Mouse (Mus musculus) lung, postnatal 0 days (tissue): ENCODE data around the gene Map3k14. TPM values are rescaled to one million over a fixed set of nuclear protein-coding genes. Genes with fewer than 3 reads are reported as not detected.

ENCODE experiments used
- ATAC-seq: fragments of 200-750 bp; cut with Nextera tagmentation; 2 replicates; pipeline ENCODE4 v1.8.0; 2017; ENCODE audit warnings: moderate library complexity
- DNase-seq: peaks from one replicate; pipeline ENCODE4 v3.0.0-alpha.2; 2016; ENCODE audit warnings: low spot score
- H3K27ac ChIP-seq: fragments of 300-500 bp; sonication (generic); 2 replicates; pipeline ENCODE4 v1.5.1; 2014; ENCODE audit warnings: antibody characterized with exemption, mild to moderate bottlenecking, low read length, mixed read lengths
- H3K27me3 ChIP-seq: fragments of 300-500 bp; sonication (generic); replicated peaks from 2 replicates; pipeline ENCODE4 v1.6.1; 2014; ENCODE audit warnings: low read length, mixed read lengths; ENCODE audit not compliant: insufficient read depth
- H3K36me3 ChIP-seq: fragments of 300-500 bp; sonication (generic); 2 replicates; pipeline ENCODE4 v1.6.1; 2014; ENCODE audit warnings: low read length, mixed read lengths; ENCODE audit not compliant: insufficient read depth
- H3K4me1 ChIP-seq: fragments of 300-500 bp; sonication (generic); 2 replicates; pipeline ENCODE4 v1.6.1; 2014; ENCODE audit warnings: antibody characterized with exemption, low read depth, low read length, mixed read lengths; ENCODE audit not compliant: insufficient read depth
- H3K4me2 ChIP-seq: fragments of 300-500 bp; sonication (generic); replicated peaks from 2 replicates; pipeline ENCODE4 v1.6.1; 2014; ENCODE audit warnings: low read depth, mild to moderate bottlenecking, low read length, moderate library complexity, mixed read lengths
- H3K4me3 ChIP-seq: fragments of 300-500 bp; sonication (generic); 2 replicates; pipeline ENCODE4 v1.5.1; 2014; ENCODE audit warnings: low read depth, low read length
- H3K9ac ChIP-seq: fragments of 300-500 bp; sonication (generic); replicated peaks from 2 replicates; pipeline ENCODE4 v1.6.1; 2014; ENCODE audit warnings: low read depth, mild to moderate bottlenecking
- H3K9me3 ChIP-seq: fragments of 300-500 bp; sonication (generic); 2 replicates; pipeline ENCODE4 v1.6.1; 2016; ENCODE audit warnings: low read length, mixed read lengths
- CTCF ChIP-seq: IDR thresholded peaks from 2 replicates; pipeline ENCODE4 v1.5.1; 2016; ENCODE audit warnings: antibody characterized with exemption, mild to moderate bottlenecking
- EP300 ChIP-seq: IDR thresholded peaks from 2 replicates; pipeline ENCODE4 v1.6.1; 2016; ENCODE audit warnings: antibody characterized with exemption, mild to moderate bottlenecking, control low read depth
- WGBS: fragments of 180-500 bp; shearing (Covaris S2); extraction: QIAGEN DNeasy Blood & Tissue Kit; methylation state at CpG from one replicate; pipeline ENCODE4 v1.1.7; 2014; 5-methylcytosine and 5-hydroxymethylcytosine counted together
- polyA plus RNA-seq: library from polyadenylated mRNA; unstranded; fragments of >200 nt; fragmentation: Nextera tagmentation; extraction: Ambion mirVana; gene quantifications from 2 replicates; pipeline ENCODE4 v1.2.1, GENCODE M21; 2015

Map3k14 gene
- polyA plus RNA-seq, 1 experiment from 2014 or later: 2.6 TPM

GRCm38 (mm10) chr11:103268350-103268749 lies 1.1 kb upstream of the Map3k14 start:
- Histone ChIP-seq H3K27me3 (no peaks in the 10 kb centered on the region), H3K36me3 (no peaks in the 10 kb centered on the region), H3K4me2 (no peak overlapping the region), H3K9ac (no peak overlapping the region), H3K27ac (peak overlapping the region; percentile 78), H3K9me3 (no peaks in the 10 kb centered on the region), H3K4me3 (no peak overlapping the region), H3K4me1 (peaks cover 4% of the 10 kb centered on the region; the same call in 1 of the 2 replicates)
- DNase-seq: peak; percentile 26
- no peak for ATAC-seq
- 61% methylated on average over 4 of the region's 4 CpGs for WGBS
- TF ChIP-seq EP300: no peak
- TF ChIP-seq CTCF: no peak

GRCm38 (mm10) chr11:103266729-103267345 lies 435 bp downstream of the Map3k14 start:
- no peak for DNase-seq
- Histone ChIP-seq H3K4me3 (peak overlapping the region; percentile 70), H3K4me1 (peaks cover 11% of the 10 kb centered on the region; the same call in 1 of the 2 replicates), H3K27me3 (no peaks in the 10 kb centered on the region), H3K4me2 (peak overlapping the region; percentile 92), H3K9me3 (no peaks in the 10 kb centered on the region), H3K9ac (peak overlapping the region; percentile 72), H3K27ac (peak overlapping the region; percentile 89), H3K36me3 (no peaks in the 10 kb centered on the region)
- peak; percentile 51 for ATAC-seq
- under 1% methylated on average over 38 of the region's 42 CpGs for WGBS
- TF ChIP-seq EP300: no peak
- no peak; the same call in 1 of the 2 replicates for TF ChIP-seq CTCF

GRCm38 (mm10) chr11:103265856-103266255 lies 1.4 kb downstream of the Map3k14 start:
- Histone ChIP-seq H3K4me3 (peak overlapping the region; percentile 70), H3K4me2 (peak overlapping the region; percentile 92), H3K9ac (no peak overlapping the region), H3K27ac (no peak overlapping the region), H3K9me3 (no peaks in the 10 kb centered on the region), H3K36me3 (no peaks in the 10 kb centered on the region), H3K27me3 (no peaks in the 10 kb centered on the region), H3K4me1 (peaks cover 14% of the 10 kb centered on the region; the same call in 1 of the 2 replicates)
- 30% methylated on average over 2 of the region's 2 CpGs for WGBS
- ATAC-seq (no peak), DNase-seq (no peak)
- TF ChIP-seq CTCF (no peak), EP300 (no peak)

GRCm38 (mm10) chr11:103265211-103265610 lies 2.1 kb downstream of the Map3k14 start:
- Histone ChIP-seq H3K4me3 (no peak overlapping the region), H3K9ac (no peak overlapping the region), H3K27ac (no peak overlapping the region), H3K9me3 (no peaks in the 10 kb centered on the region), H3K27me3 (no peaks in the 10 kb centered on the region), H3K4me2 (no peak overlapping the region), H3K36me3 (no peaks in the 10 kb centered on the region), H3K4me1 (peaks cover 14% of the 10 kb centered on the region; the same call in 1 of the 2 replicates)
- WGBS: 64% methylated on average over 7 of the region's 7 CpGs
- ATAC-seq (no peak), DNase-seq (no peak)
- no peak for TF ChIP-seq EP300

DNA sequence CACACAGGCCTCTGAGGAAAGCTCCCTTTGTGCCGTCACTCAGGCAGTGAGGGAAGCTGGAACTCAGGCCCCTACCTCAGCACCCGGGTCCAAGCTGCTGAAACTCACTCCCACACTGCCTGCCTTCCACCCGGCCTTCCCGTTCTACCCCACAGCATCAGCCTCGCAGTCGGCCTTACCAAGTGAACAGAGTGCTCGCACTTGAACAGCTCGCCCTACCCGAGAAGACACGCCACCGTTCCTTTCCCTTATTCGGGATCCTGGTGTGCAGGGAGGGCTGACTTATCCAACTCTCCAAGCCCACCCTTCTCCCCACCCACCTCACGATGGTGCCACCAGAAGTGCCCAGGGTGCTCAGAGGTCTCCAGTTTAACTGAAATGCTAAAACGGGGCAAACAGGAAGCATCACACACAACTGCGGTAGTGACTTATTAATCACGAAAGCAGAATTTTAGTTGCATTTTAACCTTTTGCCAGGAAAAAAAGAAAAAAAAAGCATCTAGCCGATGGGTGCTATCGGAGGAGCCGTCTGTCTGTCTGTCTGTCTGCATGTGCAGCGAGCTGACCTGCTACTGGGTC lies 2.8 kb downstream of the Map3k14 start:
- no peak for ATAC-seq
- H3K4me3 ChIP-seq: no peak overlapping the region
- H3K36me3 ChIP-seq: no peaks in the 10 kb centered on the region
- no peak for TF ChIP-seq CTCF
- no peak for TF ChIP-seq EP300
- no peak overlapping the region for H3K9ac ChIP-seq
- no peaks in the 10 kb centered on the region for H3K27me3 ChIP-seq
- peaks cover 14% of the 10 kb centered on the region; the same call in 1 of the 2 replicates for H3K4me1 ChIP-seq
- no peaks in the 10 kb centered on the region for H3K9me3 ChIP-seq
- 84% methylated on average over 20 of the region's 20 CpGs for WGBS
- no peak for DNase-seq
- H3K27ac ChIP-seq: no peak overlapping the region
- H3K4me2 ChIP-seq: no peak overlapping the region

DNA sequence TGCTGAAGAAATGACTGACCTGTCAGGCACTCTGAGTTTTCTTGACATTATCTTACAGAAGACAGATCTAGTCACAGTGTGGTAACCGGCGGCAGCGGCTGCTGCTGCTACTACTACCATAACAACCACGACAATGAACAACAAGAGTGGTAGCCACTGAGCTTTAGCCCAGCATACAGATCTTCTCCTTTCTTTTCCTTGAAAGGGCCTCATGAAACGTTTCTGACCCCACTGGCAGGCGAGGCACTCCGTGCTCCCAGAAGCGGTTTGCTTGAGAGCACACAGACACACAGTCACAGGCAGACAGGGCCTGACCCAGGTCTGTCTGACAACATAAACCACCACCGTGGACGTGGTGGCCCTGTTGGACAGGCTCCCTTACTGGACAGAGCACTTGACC lies 3.7 kb downstream of the Map3k14 start:
- H3K4me2 ChIP-seq: no peak overlapping the region
- H3K27me3 ChIP-seq: no peaks in the 10 kb centered on the region
- TF ChIP-seq CTCF (no peak), EP300 (no peak)
- no peaks in the 10 kb centered on the region for H3K9me3 ChIP-seq
- no peaks in the 10 kb centered on the region for H3K36me3 ChIP-seq
- ATAC-seq: no peak
- 0 out of 2 replicates have a peak overlapping the region, but pooled peaks have one; percentile 9 for H3K27ac ChIP-seq
- no peak for DNase-seq
- no peak overlapping the region for H3K9ac ChIP-seq
- no peak overlapping the region for H3K4me3 ChIP-seq
- peaks cover 14% of the 10 kb centered on the region; the same call in 1 of the 2 replicates for H3K4me1 ChIP-seq
- 51% methylated on average over 10 of the region's 10 CpGs for WGBS
